Mouse (Mus musculus) MEL (cell line): ENCODE results near the gene Bloc1s6.

ENCODE experiments used
- CTCF ChIP-seq, 3 experiments: IDR thresholded peaks in 2 of 3; conservative IDR thresholded peaks in 1 of 3; 2 replicates each; pipeline ENCODE4 v1.5.1; 2011 to 2012; ENCODE audit warnings: low read length in 3 of 3, low read depth in 2 of 3, mild to moderate bottlenecking in 2 of 3, improper control_type of control experiment in 1 of 3, inconsistent platforms in 1 of 3, mixed read lengths in 1 of 3, moderate library complexity in 1 of 3; ENCODE audit not compliant: control insufficient read depth in 1 of 3, insufficient read depth in 1 of 3, poor library complexity in 1 of 3, severe bottlenecking in 1 of 3
- MAZ ChIP-seq: IDR thresholded peaks from 2 replicates; pipeline ENCODE4 v1.6.1; 2012; ENCODE audit warnings: low read depth, mild to moderate bottlenecking, inconsistent platforms, low read length, improper control_type of control experiment
- MXI1 ChIP-seq: IDR thresholded peaks from 2 replicates; pipeline ENCODE4 v1.6.1; 2011; ENCODE audit warnings: mild to moderate bottlenecking, low read depth, low read length, improper control_type of control experiment

GRCm38 (mm10) chr2:122764526-122764925 lies 26.2 kb downstream of the Bloc1s6 start:
- TF ChIP-seq MXI1, result no peak
- TF ChIP-seq CTCF (IDR thresholded peaks at IDR 0.05 in 2 of 3, conservative IDR thresholded peaks at IDR 0.05 in 1 of 3; ENCODE audit: control insufficient read depth in 1 of 3, insufficient read depth in 1 of 3, low read depth in 2 of 3, low read length in 3 of 3, poor library complexity in 1 of 3, severe bottlenecking in 1 of 3), result no peak
- TF ChIP-seq MAZ, result no peak
